Mouse (Mus musculus) kidney, embryonic 16.5 days (tissue): ENCODE results near the gene Tmem120a. TPM values are rescaled to one million over a fixed set of nuclear protein-coding genes. Genes with fewer than 3 reads are reported as not detected.

Experiments
- ATAC-seq: fragments of 200-750 bp; cut with Nextera tagmentation; 2 replicates; pipeline ENCODE4 v1.8.0; 2017; ENCODE audit warnings: moderate TSS enrichment; ENCODE audit not compliant: low FRiP score, low TSS enrichment
- H3K27ac ChIP-seq: fragments of 300-500 bp; sonication (generic); 2 replicates; pipeline ENCODE4 v1.5.1; 2014; ENCODE audit warnings: low read length
- H3K27me3 ChIP-seq: fragments of 300-500 bp; sonication (generic); 2 replicates; pipeline ENCODE4 v1.6.1; 2014; ENCODE audit warnings: low read length, control low read depth, mixed read lengths; ENCODE audit not compliant: insufficient read depth
- H3K36me3 ChIP-seq: fragments of 300-500 bp; sonication (generic); 2 replicates; pipeline ENCODE4 v1.6.1; 2014; ENCODE audit warnings: low read length, control low read depth, mixed read lengths; ENCODE audit not compliant: insufficient read depth
- H3K4me1 ChIP-seq: fragments of 300-500 bp; sonication (generic); 2 replicates; pipeline ENCODE4 v1.6.1; 2014; ENCODE audit warnings: low read length, control low read depth, mixed read lengths; ENCODE audit not compliant: insufficient read depth
- H3K4me2 ChIP-seq: fragments of 300-500 bp; sonication (generic); replicated peaks from 2 replicates; pipeline ENCODE4 v1.6.1; 2014; ENCODE audit warnings: low read depth, low read length
- H3K4me3 ChIP-seq: fragments of 300-500 bp; sonication (generic); 2 replicates; pipeline ENCODE4 v1.5.1; 2014; ENCODE audit warnings: mild to moderate bottlenecking, low read length
- H3K9ac ChIP-seq: fragments of 300-500 bp; sonication (generic); replicated peaks from 2 replicates; pipeline ENCODE4 v1.6.1; 2014; ENCODE audit warnings: low read length
- H3K9me3 ChIP-seq: fragments of 300-500 bp; sonication (generic); 2 replicates; pipeline ENCODE4 v1.6.1; 2016; ENCODE audit warnings: low read length, control low read depth
- WGBS: fragments of 180-500 bp; shearing (Covaris S2); extraction: QIAGEN DNeasy Blood & Tissue Kit; methylation state at CpG from one replicate; pipeline ENCODE4 v1.1.7; 2014; 5-methylcytosine and 5-hydroxymethylcytosine counted together
- polyA plus RNA-seq: library from polyadenylated mRNA; unstranded; fragments of >200 nt; fragmentation: Nextera tagmentation; extraction: Ambion mirVana; gene quantifications from 2 replicates; pipeline ENCODE4 v1.2.1, GENCODE M21; 2015

The Tmem120a gene
- polyA plus RNA-seq = 74.7 and 75.4 TPM in 2 replicates

- Histone ChIP-seq H3K9ac (peak within 1 kb of the TSS; percentile 80), H3K27me3 (no peaks in the 10 kb centered on the region), H3K4me3 (peak within 1 kb of the TSS; percentile 93), H3K36me3 (peaks cover 7% of the 10 kb centered on the region), H3K4me1 (peaks cover 19% of the 10 kb centered on the region), H3K27ac (peak within 1 kb of the TSS; percentile 77), H3K9me3 (peaks cover 8% of the 10 kb centered on the region; the same call in 1 of the 2 replicates), H3K4me2 (peak within 1 kb of the TSS; percentile 97)
- under 1% methylated on average over 60 of the region's 60 CpGs for WGBS
- ATAC-seq = peak; percentile 96
Observed at GRCm38 (mm10) chr5:135743741-135744609, at the start of gene Tmem120a. Gene Tmem120a (minus strand): TSS chr5:135744448.

GRCm38 (mm10) chr5:135782901-135783300 lies 38.7 kb upstream of the Tmem120a start:
- Histone ChIP-seq H3K4me1 (peaks cover 13% of the 10 kb centered on the region), H3K4me3 (no peak overlapping the region), H3K4me2 (no peak overlapping the region), H3K9ac (no peak overlapping the region), H3K27me3 (no peaks in the 10 kb centered on the region), H3K9me3 (no peaks in the 10 kb centered on the region), H3K36me3 (peaks cover 51% of the 10 kb centered on the region), H3K27ac (no peak overlapping the region)
- 91% methylated on average over 4 of the region's 4 CpGs for WGBS
- ATAC-seq = no peak

- H3K9me3 ChIP-seq = no peaks in the 10 kb centered on the region
- H3K4me2 ChIP-seq = peak overlapping the region; percentile 81; the same call in 1 of the 2 replicates
- peaks cover 30% of the 10 kb centered on the region for H3K4me1 ChIP-seq
- no peak overlapping the region for H3K27ac ChIP-seq
- no peak for ATAC-seq
- H3K27me3 ChIP-seq = no peaks in the 10 kb centered on the region
- H3K9ac ChIP-seq = peak overlapping the region; percentile 28; the same call in 1 of the 2 replicates
- 83% methylated on average over 8 of the region's 8 CpGs for WGBS
- peaks cover 26% of the 10 kb centered on the region for H3K36me3 ChIP-seq
- no peak overlapping the region for H3K4me3 ChIP-seq
Observed at GRCm38 (mm10) chr5:135780331-135780730, 36.1 kb upstream of the Tmem120a start.

- WGBS = under 1% methylated on average over 69 of the region's 70 CpGs
- H3K27ac ChIP-seq = peak within 1 kb of the TSS; percentile 95
- H3K4me2 ChIP-seq = peak within 1 kb of the TSS; percentile 81
- H3K4me3 ChIP-seq = peak within 1 kb of the TSS; percentile 91
- H3K9me3 ChIP-seq = no peaks in the 10 kb centered on the region
- H3K27me3 ChIP-seq = no peaks in the 10 kb centered on the region
- peak; percentile 98 for ATAC-seq
- H3K4me1 ChIP-seq = peaks cover 30% of the 10 kb centered on the region
- peak within 1 kb of the TSS; percentile 95 for H3K9ac ChIP-seq
- H3K36me3 ChIP-seq = peaks cover 12% of the 10 kb centered on the region
Observed at GRCm38 (mm10) chr5:135778471-135779445, 34.5 kb upstream of the Tmem120a start, which contains the start of gene Mdh2. Gene Mdh2 (plus strand): TSS chr5:135778480.

- peak within 1 kb of the TSS; percentile 95 for H3K9ac ChIP-seq
- peak within 1 kb of the TSS; percentile 91 for H3K4me3 ChIP-seq
- peaks cover 30% of the 10 kb centered on the region for H3K4me1 ChIP-seq
- H3K9me3 ChIP-seq = no peaks in the 10 kb centered on the region
- no peaks in the 10 kb centered on the region for H3K27me3 ChIP-seq
- WGBS = under 1% methylated on average over 45 of the region's 45 CpGs
- H3K27ac ChIP-seq = peak within 1 kb of the TSS; percentile 95
- peaks cover 3% of the 10 kb centered on the region for H3K36me3 ChIP-seq
- H3K4me2 ChIP-seq = peak within 1 kb of the TSS; percentile 81
- peak; percentile 95 for ATAC-seq
Observed at GRCm38 (mm10) chr5:135777796-135778470, 33.7 kb upstream of the Tmem120a start, which contains the start of gene Styxl1. Gene Styxl1 (minus strand): TSS chr5:135778385.

GRCm38 (mm10) chr5:135776546-135776945 lies 32.3 kb upstream of the Tmem120a start:
- WGBS = 60% methylated on average over 4 of the region's 4 CpGs
- no peaks in the 10 kb centered on the region for H3K27me3 ChIP-seq
- peak overlapping the region; percentile 43 for H3K27ac ChIP-seq
- H3K4me3 ChIP-seq = no peak overlapping the region
- H3K36me3 ChIP-seq = no peaks in the 10 kb centered on the region; the same call in 1 of the 2 replicates
- no peak for ATAC-seq
- peaks cover 30% of the 10 kb centered on the region for H3K4me1 ChIP-seq
- H3K9me3 ChIP-seq = no peaks in the 10 kb centered on the region
- H3K4me2 ChIP-seq = no peak overlapping the region
- no peak overlapping the region for H3K9ac ChIP-seq

GRCm38 (mm10) chr5:135772519-135772918 lies 28.3 kb upstream of the Tmem120a start:
- Histone ChIP-seq H3K4me2 (no peak overlapping the region), H3K4me3 (no peak overlapping the region), H3K27ac (no peak overlapping the region), H3K36me3 (no peaks in the 10 kb centered on the region), H3K9me3 (no peaks in the 10 kb centered on the region), H3K4me1 (peaks cover 14% of the 10 kb centered on the region), H3K9ac (no peak overlapping the region), H3K27me3 (no peaks in the 10 kb centered on the region)
- no peak for ATAC-seq
- 47% methylated on average over 3 of the region's 3 CpGs for WGBS

GRCm38 (mm10) chr5:135764971-135765370 lies 20.7 kb upstream of the Tmem120a start:
- peaks cover 5% of the 10 kb centered on the region; the same call in 1 of the 2 replicates for H3K27me3 ChIP-seq
- H3K9ac ChIP-seq = no peak overlapping the region
- H3K4me1 ChIP-seq = no peaks in the 10 kb centered on the region
- no peak overlapping the region for H3K4me2 ChIP-seq
- no peak for ATAC-seq
- H3K9me3 ChIP-seq = no peaks in the 10 kb centered on the region
- no peak overlapping the region for H3K4me3 ChIP-seq
- no peak overlapping the region for H3K27ac ChIP-seq
- WGBS = 63% methylated on average over 3 of the region's 3 CpGs
- no peaks in the 10 kb centered on the region for H3K36me3 ChIP-seq

- Histone ChIP-seq H3K9ac (no peak overlapping the region), H3K9me3 (no peaks in the 10 kb centered on the region), H3K4me3 (no peak overlapping the region), H3K36me3 (no peaks in the 10 kb centered on the region), H3K27ac (no peak overlapping the region), H3K4me1 (no peaks in the 10 kb centered on the region), H3K4me2 (no peak overlapping the region), H3K27me3 (peaks cover 5% of the 10 kb centered on the region; the same call in 1 of the 2 replicates)
- no peak for ATAC-seq
- 3% methylated on average over 7 of the region's 7 CpGs for WGBS
Observed at GRCm38 (mm10) chr5:135763526-135763925, 19.3 kb upstream of the Tmem120a start.
